ENCODE assay signal across 19 mouse cellular contexts in the genomic region with DNA sequence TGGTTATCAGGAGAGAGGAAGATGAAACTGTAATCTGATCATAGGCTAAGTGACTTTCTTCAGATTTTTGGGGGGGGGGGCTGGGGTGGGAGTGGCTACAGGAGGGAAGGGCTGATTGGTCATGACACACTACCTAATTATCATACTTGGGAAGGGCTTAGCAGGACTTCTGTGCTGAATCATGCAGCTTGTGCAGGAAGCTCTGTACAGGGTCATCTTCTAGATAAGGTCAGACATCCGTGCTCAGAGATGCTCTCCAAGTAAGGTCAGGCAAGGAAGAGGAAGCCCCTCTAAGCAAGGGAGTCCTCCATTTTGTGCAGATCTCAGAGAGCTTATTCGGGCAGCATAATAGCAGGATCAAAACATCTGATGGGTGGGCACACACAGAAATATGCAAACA.
DNase-seq lines count a peak whose midpoint lies in the region; ATAC-seq lines count a peak whose summit lies in the region.
"Had no signal": no experiment of that assay in that cellular context is flagged by ENCODE, and none has a peak within 500 bp of the region (broad histone marks: within the 10 kb centered on the region; RNA-seq: fewer than 3 reads in every experiment).

No protein-coding gene starts in this region.

- intact Hi-C loops in heart, postnatal 25 days (cut with DNase I) = no loop called here
- intact Hi-C loops in left cerebral cortex, postnatal 4 days (cut with DNase I) = no loop called here

- ATAC-seq in megakaryocyte progenitor cell, adult 5-6 weeks (replicated peaks; ENCODE audit: poor library complexity) = 0 out of 2 replicates have a peak, but pooled peaks have one; percentile 17
- ATAC-seq: forebrain, embryonic 13.5 days; inflammation-experienced regulatory T-cells, adult 6 months; midbrain, embryonic 15.5 days had no signal

- peak; percentile 74 for DNase-seq in heart, adult 11 months
- no peak for DNase-seq in heart, postnatal 25 days (ENCODE audit: low spot score)
- DNase-seq in 416B (ENCODE audit: low read depth) = peak; percentile 60
- peak; percentile 28 for DNase-seq in R1 (ENCODE audit: low read depth, low spot score)
- DNase-seq in left cerebral cortex, adult 8-10 months (ENCODE audit: low spot score in 2 of 2) = no peak
- DNase-seq in left cerebral cortex, postnatal 4 days = no peak
- DNase-seq: adrenal gland, adult 2 months; cerebellum, adult 18-20 months; cerebellum, postnatal 25 days; gastrocnemius, adult 2 months; heart, postnatal 36 days; kidney, adult 2 months; layer of hippocampus, adult 9-11 months; liver, embryonic 13.5 days; thymus, postnatal 25 days had no signal

Comparison
In these comparisons a context has a peak if more than half of its experiments do, and no peak if none do; other contexts are left out.
1. DNase-seq: peak in heart, adult 11 months (single experiment), 416B (single experiment) and R1 (single experiment); none in heart, postnatal 25 days (single experiment), left cerebral cortex, adult 8-10 months (0 of 2) and left cerebral cortex, postnatal 4 days (single experiment).